Mouse (Mus musculus) heart, adult 18-20 months (tissue): ENCODE measurements around the gene Gm26558. TPM values are rescaled to one million over a fixed set of nuclear protein-coding genes. Genes with fewer than 3 reads are reported as not detected.

Experiments used
- DNase-seq, 2 experiments: peaks; one replicate each; pipeline ENCODE4 v3.0.0; 2021 to 2022; ENCODE audit warnings: mixed read lengths in 1 of 2
- long read RNA-seq, 2 experiments: library from polyadenylated mRNA; stranded (forward); transcript quantifications; one replicate each; pipeline ENCODE4 v2.0.0; 2021
- total RNA-seq, 2 experiments: library from RNA; stranded (reverse); gene quantifications; 2 replicates each; pipeline ENCODE4 v1.2.3; 2021

Gm26558 gene
- total RNA-seq = not detected
- long read RNA-seq, experiment 1 = 0 reads
- long read RNA-seq, experiment 2 = 0 reads

DNA sequence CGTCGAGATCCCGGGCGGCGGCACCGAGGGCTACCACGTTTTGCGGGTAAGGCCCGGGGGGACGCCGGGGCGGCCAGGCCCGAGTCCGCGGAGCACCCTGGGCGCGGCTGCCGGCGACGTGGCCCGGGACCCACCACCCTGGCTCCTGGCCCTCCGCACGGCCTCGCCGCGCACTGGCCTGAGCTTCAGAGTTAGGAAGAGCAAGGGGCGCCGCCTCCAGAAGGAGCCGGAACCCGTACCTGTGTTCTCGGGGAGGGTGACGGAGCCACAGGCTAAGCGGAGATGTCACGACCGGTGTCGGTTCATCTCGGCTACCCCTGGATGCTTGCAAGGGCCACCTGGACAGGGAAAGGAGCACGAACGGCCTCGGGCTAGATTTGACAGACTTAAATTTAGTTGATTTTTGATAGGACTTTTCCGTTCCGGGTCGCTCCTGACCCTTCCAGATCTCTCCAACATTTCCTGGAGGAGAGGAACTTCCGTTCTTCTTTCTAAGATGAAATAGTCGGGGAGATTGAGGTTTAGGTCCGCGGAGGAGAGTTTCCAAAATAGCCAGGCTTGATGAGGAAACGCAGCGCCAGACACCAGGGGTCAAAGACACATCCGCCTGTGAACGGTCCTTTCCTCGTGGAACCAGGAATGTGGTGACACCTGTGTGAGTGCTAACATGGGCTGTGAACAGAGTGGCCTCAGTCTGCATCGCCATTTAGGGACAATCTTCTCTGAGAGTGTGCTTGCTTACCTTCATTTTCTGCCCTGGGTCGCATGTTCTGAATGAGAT lies at the start of gene Gm26558:
TSS of gene Gm26558 (minus strand) at position 394 of the 781 bp plus-strand sequence.
- DNase-seq = peak in 1 of 2 experiments; percentile 57

DNA sequence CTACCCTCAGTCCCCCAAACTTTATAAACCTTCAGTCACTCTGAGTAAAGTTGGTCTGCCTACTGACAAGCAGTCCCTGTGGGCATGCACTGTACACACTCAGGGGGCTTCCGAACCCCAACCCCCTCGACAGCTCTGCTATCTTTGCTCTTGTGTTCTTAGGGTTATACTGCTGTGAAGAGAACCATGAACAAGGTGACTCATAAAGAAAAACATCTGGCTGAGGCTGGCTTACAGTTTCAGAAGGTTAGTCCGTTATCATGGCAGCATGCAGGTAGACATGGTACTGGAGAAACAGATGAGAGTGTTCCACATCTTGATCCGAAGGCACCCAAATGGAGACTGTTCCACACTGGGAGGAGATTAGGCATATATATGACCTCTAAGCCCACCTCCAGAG lies 49.0 kb upstream of the Gm26558 start:
- DNase-seq = no peak

DNA sequence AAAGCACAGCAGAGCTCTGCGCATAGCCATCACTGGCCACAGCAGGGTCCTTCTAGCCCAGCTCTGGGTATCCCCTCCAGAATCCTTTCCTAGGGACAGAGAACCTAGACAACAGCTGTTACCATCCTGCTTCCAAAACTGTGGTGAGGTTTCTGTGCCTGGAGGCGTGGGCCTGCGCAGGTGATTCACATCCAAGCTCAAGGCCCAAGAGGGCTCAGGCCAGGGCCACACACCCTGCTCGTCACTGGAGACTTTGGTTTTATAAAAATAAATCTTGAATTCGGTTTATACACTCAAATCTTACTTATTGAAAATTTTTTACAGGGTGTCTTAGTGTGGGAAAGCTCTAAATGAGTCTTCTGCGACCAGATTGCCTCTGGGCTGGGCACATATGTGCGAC lies 48.3 kb upstream of the Gm26558 start:
- DNase-seq = no peak

DNA sequence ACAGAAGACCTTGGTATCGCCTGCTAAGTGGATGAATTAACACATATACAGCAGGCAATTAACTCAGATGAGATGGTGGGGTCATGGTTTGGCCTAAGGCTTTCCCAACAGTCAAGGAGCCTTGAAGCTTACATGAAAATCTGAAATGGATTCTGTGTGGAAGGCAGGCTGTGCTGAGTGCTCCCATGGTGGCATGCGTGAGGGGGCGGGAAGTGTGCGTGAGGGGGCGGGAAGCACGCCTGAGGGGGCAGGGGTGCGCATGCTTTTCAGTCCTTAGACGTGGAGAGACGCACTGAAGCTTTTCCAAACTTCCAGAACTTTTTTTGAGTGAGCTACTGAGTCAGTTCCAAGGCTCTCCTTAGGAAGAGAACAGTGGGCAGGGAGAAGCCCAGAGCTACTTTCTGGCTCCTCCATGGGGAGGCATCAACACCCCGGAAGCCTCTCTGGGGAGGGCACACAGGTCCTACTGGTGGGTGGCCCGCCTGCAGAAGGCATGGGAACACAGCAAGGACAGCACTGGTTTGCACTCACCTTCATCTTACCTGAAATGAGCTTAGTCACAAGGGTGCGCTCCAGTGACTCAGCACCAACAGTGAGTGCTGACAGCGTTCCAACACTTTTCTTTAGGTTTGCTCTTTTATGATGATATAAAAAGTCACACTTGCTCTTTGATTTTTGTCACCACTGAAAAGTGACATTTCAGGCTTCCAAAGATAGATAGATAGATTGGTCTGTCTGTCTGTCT lies 47.2 kb upstream of the Gm26558 start:
- no peak for DNase-seq

DNA sequence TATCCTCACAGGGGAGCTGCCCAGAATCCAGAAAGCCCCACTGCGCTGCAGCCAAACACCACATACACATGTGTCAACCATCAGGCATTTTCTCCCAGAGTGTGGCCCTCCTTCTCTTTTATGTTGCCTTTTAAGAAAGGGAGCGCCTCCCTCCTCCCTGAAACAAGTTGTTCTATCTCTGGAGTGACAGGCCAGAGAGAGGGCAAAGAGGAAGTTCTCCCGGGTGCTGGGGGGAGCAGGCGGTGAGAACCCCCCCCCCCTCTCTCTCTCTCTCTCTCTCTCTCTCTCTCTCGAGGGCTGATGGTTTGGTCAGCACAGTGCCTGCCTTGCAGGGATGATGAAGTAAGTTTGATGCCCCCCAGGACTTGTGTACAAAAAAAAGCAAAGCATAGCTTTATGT lies 40.5 kb upstream of the Gm26558 start:
- DNase-seq = no peak

DNA sequence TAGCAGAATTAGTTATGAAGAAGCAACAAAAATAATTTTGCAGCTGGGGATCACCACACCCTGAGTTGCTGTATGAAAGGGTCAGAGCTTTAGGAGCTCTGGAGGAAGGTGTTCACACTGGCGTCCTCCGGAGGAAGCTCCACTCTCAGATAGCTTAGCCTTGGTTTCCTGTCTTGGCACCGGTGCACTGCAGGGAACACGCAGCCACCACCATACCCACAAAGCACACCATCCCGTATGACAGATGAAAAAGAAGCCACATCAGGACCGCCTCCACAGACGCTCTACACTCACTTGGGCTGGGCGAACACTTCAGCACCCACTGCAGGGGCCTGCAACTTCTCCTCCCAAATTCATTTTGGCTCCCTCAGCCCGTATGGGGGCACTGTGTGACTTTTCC lies 39.7 kb upstream of the Gm26558 start:
- no peak for DNase-seq

DNA sequence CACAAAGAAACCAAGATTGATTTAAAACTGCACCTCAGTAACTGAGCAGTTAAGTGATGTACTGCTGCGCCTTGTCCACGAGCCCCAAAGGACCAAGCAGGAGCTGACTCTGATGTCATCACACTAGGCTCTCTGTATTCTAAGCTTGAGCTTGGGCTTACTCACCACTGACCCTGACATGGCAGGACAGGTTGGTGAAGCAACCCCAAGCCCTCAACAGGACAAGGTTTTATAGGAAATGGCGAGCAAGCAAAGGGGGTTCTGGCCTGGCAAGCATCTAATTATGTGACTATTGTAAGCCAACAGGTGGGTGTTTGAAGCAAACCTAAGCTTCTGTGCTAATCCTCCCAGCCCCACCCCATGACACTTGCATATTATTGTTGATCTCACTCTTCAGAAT lies 38.9 kb upstream of the Gm26558 start:
- DNase-seq = no peak

DNA sequence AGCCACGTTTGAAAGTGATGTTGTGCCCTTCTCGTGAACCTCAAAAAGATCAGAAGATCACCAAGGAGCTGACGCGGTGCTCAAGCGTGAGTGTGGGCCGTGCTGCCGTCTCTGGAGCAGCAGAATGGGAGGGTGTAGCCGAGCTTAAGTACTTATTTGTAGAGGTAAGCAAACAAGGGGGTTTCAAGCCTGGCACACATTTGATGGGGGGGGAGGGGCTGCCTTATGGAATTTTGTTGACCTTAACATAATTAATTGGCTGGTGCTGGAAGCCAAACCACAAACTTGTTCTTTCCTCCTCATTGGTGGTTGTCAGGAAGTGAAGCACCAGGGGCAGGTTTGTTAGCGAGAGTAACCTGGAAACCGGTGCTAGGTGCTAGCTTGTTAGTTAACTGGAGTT lies 33.8 kb upstream of the Gm26558 start:
- no peak for DNase-seq

DNA sequence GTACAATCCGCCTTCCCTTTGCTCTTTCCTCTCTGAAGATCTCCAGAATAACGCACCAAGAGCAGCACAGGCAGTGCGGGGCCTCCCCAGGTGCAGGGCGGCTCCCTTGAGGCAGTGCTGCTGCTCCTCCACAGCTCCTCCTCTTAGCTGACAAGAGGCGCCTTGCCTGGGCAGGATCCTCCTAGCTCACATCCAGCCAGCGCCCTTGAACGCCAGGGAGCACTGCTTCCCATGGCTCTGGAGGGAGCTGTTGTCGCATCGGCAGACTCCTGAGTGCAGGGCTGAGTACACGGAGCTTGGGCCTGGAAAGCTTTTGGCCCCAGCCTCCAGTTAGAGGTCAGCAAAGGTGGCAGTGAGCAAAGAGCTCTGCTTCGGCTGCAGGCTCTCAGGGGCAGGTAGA lies 28.3 kb upstream of the Gm26558 start:
- DNase-seq = no peak

DNA sequence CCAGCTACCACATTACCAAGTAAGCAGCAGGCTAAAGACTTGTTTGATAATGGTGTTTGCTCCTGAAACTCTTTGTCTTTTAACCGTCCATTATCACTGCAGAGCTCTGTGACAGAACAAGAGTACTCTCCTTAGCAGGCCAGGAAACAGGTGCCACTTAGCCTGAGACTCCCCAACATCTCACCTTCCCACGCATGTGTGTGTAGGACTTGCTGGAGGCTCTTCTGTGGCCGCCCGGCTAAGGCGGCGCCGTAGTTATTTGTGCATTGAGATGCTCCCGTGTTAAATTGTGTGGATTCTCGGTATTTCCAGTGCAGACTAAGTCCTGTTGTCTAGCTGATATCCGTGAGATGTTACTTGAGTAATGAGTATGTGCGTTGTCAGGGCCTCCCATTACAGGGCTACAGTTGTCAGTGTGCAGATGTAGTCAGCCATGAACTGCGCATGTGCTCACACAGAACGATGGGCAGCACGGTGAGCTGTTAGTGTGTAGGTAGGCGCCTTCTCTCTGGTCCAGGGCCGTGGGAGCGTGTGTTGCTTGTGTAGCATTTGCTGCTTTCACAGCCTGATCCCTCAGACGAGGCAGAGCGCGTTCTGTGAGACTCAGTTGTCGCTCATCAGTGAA lies 26.7 kb upstream of the Gm26558 start:
- DNase-seq = no peak

DNA sequence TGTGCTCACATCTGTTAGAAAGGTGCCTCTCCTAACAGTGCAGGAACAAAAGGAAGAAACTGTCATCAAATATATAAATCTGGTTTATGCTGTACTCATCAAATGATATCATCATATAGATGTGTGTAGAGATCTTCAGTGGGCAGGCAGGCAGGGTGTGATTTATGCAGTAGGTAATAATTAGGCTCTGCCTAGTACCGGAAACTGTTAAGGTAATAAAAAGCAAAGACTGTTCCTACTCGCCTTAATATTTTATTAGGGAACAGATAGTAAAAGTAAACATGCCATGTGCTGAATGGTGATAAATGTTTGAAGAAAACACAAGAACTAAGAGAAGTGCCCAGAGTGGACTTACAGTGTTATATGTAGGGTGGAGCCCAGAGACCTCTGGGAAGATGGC lies 20.4 kb upstream of the Gm26558 start:
- no peak for DNase-seq

DNA sequence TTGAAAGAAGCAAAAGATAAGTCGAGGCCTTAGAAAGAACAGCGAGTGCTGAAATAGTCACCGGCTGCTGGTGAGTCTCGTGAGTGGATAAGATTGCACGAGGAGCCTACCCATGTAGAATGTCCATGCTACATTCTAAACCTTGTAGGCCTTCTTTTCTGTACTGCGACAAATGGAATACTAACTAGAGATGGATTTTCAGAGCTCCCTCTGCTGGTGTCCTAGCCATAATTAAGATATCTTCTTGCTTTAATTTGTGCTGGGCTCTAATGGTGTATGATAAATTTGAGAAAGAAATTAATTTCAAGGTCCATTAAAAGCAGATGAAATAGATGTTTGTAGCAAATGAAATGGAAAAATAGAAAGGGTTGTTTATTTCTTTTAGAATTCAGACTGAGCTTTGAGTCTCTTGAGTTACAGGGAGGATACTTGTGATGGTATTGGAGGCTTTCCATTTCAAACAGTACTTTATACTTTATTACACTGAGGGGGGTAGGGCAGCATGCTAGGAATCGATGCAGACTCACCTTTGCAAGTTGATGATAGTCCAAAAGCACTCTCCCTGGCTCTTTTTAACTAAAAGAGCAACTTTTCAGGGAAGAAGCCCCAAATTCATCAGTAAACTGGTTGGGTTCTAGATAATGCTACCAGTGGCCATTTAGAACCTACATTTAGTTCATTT lies 11.7 kb upstream of the Gm26558 start:
- peak in 1 of 2 experiments; percentile 26 for DNase-seq

DNA sequence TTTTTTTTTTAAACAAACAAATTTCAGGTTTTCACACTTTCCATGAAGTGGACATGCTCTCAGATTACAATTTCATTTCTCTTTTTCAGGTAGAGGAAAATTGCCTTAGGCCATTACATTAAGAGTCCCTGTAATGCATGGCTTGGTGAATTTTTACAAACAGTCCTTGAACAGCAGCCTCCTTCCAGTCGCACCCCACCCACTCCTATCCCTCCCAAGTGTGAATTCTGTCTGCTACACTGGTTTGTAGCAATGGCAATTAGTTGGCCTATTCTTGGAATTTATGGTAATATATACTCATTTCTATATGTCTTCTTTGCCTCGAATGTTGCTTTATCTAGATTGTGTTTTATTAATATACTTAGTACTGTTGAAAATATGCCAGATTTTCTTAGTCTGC lies 10.6 kb upstream of the Gm26558 start:
- no peak for DNase-seq

DNA sequence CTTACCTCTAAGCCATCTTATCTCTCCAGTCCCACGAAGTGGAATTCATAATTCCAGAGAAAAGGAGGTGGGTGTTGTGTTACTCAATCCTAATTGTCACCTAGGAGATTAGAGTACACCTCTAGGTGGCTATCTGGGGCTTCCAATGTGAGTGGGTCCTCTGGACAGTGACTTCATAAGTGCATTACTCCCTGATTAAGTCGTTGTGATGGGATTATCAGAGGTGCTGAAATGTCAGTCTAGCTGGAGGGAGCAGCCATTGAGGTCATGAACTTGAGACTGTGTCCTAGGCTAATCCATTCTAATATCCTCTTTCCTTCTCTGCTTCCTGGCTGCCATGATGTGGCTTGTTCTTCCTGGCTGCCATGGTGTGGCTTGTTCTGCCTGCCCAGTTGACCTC lies 8.0 kb upstream of the Gm26558 start:
- no peak for DNase-seq

DNA sequence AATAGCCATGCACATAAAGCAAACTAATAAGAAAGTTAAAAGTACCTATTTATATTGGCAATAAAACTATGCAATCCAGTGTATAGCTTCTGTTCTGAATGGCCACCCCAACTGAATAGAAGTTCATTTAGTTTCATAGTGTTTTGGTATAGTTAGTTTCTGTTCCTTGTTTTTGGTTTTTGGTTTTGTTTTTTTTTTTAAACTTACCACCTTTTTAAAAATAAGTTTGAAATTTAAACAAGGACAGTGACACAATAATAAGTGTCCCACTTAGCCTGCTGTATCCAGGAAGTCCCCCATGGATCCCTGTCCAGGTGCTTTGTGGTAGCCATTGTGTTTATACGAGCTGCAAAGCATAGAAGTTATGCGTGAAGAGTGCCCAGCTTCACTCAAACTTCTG lies 7.3 kb upstream of the Gm26558 start:
- DNase-seq = no peak

DNA sequence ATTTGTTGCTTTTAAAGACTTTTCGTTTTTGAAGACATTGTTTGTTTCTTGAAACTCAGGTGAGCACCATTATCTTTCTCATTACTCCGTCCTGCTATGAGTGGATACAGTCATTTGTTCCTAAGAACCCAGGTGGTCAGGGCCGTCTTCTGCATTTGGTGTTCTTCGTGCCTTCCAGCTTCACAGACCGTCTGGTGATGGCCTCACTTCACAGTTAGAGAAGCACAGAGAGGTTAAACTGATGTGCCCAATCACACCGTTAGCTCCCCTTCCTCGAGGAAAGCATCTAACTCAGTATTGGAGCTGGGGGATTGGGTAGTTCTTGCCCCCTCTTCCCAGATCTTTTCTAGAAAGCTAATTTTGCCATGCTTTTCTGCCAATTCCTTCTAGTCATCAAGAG lies 5.1 kb upstream of the Gm26558 start:
- DNase-seq = no peak

DNA sequence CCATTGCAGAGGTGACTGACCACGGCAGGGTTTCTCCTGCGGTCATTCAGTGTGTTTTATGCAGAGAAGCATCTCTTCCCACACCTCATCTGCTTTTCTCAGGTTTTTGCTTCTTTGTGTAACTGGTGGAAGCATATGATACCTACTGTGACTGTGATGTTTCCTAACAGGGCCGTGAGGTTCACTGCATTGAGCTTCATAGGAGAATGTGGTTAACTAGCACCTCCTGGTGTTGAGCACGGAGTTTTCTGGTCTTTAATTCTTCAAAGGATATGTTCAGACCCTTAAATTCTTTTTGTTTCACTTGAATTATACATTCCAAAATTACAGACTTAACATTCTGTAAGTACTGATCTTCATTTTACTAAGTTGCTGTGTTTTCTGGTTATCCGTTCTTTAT lies 1.9 kb upstream of the Gm26558 start:
- DNase-seq = no peak

DNA sequence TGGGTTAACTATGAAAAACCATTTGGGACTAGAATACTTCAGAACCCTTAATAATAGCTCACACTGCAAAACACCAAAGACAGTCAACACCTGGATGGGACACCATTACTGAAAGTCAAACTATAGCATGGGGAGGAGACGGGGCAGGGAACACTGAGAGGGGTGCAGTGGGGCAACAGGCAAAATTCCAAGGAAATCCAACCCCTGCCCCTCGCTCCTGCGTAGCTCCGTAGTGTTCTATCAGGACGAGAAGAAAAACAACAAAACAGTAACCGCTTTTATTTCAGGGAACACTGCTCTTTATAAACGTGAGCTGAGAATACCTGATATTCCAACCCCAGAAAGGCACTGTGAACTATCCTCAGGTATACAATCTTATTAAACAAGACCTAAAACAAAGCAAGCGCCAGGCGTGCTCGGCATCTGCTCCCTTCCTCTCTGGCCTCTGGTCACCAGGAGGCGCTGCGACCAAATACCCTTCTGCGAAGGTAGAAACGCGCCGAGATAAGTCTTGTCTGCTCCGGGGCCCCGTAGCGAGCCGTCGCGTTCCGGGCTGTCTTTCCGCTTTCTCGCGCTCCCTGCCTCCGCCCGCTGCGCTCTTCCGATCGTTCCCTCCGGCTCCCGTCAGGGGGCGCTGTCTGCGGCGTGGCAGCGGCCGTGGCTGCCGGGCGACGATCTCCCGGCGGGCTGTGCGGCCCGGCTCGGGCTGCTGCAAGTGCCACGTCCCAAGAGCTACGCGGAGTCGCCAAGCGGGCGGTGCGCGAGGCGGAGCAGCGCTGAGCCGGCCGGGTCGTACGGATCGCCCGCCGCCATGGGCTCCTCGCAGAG lies 807 bp downstream of the Gm26558 start, which contains the start of gene Gorasp2:
TSS of gene Gorasp2 (plus strand) at position 690 of the 828 bp plus-strand sequence.
- DNase-seq = peak; percentile 97 to 98

DNA sequence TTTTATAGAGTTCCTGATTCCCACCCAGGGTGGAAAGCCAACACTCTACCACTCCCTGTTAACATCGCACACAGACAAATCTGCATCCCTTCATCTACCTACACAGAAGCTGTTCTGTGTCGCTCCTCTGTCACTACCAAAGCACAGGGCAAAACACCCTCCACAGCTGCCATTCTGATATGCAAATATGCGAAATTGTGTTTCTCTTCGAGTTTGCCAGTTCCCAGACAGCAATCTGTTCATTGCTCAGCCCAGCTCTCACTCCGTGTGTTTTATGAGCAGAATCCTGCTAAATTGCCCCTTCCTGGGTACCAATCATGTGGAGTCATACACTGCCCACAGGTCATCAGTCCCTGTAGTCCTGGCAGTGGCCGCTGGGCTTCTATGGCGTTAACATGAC lies 4.8 kb downstream of the Gm26558 start:
- no peak for DNase-seq

DNA sequence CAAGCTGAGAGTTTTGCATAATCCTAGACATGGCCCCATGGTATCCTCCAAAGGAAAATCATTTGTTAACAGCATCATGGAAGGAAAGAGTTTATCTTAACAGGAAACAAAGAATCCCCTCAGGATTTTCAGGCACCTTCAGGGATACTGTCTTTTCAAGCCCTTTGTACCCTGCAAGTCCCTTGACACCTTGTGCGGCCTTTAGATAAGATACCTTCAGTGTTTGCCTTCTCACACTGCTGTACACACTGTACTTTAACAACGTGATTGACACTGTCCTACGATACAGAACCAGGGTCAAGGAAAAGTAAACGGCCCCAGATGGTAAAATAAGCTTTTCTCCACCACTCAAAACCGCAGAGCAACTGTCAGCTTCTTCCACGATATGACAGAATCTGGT lies 10.1 kb downstream of the Gm26558 start:
- DNase-seq = no peak

DNA sequence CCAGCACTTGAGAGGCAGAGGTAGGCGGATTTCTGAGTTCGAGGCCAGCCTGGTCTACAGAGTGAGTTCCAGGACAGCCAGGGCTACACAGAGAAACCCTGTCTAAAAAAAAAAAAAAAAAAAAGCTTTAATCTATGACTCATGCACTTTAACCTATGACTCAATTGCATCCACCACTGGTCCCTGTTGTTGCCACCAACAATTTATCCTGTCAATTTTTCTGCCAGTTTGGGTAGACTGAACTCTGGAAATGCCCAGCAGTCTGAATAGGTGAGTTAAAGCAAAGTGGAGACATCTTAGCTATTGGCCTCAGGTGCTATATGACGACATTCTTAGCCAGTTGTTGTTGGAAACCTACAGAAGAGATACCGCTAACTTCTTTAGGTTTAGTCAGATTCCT lies 12.4 kb downstream of the Gm26558 start:
- DNase-seq = no peak

DNA sequence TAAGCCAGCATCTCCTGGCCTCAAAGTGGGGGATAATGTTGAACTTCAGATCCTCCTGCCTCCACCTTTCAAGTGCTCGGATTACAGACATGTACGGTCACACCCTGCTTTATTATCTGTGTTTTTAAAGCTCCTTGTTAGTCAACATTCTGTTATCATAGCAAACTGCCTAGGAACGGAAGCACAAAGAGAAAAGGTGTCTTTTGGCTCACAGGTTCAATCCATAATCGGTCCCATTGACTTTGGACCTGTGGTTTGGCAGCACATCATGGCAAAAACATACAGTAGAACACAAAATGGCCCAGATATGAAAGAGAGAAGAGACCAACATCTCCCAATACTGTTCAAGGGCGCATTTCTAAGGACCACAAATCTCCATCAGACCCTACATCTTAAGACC lies 13.6 kb downstream of the Gm26558 start:
- DNase-seq = no peak
